Mouse (Mus musculus): Measurements from ENCODE around the gene Plbd2. TPM values are rescaled to one million over a fixed set of nuclear protein-coding genes. Genes with fewer than 3 reads are reported as not detected.

Gene Plbd2
- total RNA-seq, 2 experiments from 2014 or later = 33.2 to 37.1 TPM

DNA sequence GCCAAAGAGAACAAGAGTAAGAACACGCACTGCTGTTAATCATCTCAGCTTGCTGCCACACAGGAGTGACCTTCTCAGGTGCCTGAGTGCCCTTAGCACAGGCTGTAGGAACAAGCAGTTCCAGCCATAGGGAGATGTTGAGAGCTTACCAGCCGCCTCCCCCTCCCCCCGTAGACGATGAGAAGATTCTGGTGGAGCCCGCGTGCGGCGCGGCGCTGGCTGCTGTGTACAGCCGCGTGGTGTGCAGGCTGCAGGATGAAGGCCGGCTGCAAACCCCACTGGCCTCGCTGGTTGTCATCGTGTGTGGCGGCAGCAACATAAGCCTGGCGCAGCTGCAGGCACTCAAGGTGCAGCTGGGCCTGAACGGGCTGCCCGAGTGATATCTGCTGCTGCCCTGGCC lies 20.0 kb downstream of the Plbd2 start:
- no peak for DNase-seq (ENCODE audit: low spot score)
- intact Hi-C loops (cut with DNase I) = no loop called here

DNA sequence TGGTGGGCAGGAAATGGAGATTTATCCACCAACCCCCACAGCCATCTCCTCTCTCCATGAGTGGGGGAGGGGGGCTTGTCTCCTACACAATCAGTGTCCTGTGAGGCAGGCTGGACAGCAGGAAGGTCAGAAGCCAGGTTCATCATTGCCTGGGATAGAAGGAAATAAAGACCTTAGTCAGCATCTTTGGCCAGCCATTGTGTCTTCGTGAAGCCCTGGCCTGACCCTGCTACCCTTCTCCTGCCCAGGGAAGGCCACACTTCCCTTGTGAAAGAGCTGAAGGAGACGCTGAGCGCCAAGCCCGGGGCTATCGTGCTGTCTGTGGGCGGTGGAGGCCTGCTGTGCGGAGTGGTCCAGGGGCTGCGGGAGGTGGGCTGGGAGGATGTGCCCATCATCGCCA lies 22.2 kb downstream of the Plbd2 start:
- no peak for DNase-seq (ENCODE audit: low spot score)
- intact Hi-C loops (cut with DNase I) = no loop called here

DNA sequence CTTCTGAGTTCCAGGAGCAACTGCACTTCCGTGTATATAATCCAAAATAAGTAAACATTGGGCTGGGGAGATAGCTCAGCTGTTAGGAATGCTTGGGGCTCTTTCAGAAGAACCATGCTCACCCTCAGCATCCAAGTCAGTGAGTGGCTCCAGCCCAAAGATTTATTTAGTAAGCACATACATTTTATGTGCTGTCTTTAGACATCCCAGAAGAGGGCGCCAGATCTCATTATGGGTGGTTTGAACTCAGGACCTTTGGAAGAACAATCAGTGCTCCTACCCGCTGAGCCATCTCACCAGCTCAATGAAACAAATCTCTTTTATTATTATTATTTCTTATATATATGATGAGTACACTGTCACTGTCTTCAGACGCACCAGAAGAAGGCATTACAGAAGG lies 23.9 kb downstream of the Plbd2 start:
- DNase-seq (ENCODE audit: low spot score) = no peak
- intact Hi-C loops (cut with DNase I) = no loop called here

GRCm38 (mm10) chr5:120477993-120478392 lies 25.4 kb downstream of the Plbd2 start:
- no peak for DNase-seq (ENCODE audit: low spot score)

DNA sequence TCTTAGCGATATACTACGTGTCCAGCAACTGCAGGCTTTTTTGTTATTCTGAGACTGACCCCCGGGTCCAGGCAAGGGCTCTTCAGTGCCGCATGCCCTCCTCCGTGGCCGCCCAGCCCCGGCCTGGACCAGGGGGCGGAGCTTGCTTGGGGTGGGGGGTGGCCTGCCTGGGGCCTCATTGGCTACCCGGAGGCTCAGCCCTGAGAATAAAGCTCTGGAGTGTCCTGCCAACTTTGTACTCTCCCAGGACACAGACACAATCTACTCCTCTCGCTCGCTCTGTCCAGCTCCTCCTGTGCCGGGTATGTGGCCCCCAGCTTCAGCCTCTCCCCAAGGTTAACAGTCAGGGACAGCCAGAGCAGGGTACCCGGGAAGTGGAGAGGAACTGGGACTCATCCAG lies 27.1 kb downstream of the Plbd2 start, which contains the start of gene Sds:
TSS of gene Sds (plus strand) at position 231 of the 400 bp plus-strand sequence.
- DNase-seq (ENCODE audit: low spot score) = no peak
- intact Hi-C loops (cut with DNase I) = no loop called here

More at GRCm38 (mm10) chr5:120477993-120478392, 25.4 kb downstream of the Plbd2 start:
- intact Hi-C loops (cut with DNase I) = no loop called here

DNA sequence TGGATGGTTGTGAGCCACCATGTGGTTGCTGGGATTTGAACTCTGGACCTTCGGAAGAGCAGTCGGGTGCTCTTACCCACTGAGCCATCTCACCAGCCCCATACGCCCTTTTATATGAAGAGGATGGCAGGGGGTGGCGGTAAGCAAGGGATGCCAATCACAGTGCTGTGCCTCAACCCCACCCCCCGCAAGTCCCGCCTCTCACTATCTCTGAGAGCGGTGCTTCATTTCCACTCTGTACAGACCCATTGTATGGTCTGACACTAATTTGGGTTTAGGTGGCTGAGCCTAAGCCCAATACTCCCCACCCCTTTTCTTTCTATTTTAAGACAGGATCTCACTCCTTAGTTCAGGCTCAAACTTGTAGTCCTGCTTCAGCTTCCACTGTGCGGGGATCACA lies 27.6 kb downstream of the Plbd2 start:
- intact Hi-C loops (cut with DNase I) = no loop called here
- no peak for DNase-seq (ENCODE audit: low spot score)

DNA sequence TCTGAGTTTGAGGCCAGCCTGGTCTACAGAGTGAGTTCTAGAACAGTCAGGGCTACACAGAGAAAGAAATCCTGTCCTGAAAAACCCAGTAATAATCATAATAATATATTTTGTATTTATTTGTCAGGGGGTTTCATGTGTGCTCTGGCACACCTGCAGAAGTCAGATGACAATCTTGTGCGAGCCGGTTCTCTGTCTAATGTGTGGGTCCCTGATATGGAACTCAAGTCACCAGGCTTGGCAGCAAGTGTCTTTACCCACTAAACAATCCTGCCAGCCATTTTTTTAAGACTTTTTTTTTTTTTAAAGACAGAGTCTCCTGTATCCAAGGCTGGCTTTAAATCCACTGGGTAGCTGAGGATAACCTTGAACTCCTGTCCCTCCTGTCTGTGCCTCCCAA lies 30.1 kb downstream of the Plbd2 start:
- intact Hi-C loops (cut with DNase I) = no loop called here
- DNase-seq (ENCODE audit: low spot score) = no peak

DNA sequence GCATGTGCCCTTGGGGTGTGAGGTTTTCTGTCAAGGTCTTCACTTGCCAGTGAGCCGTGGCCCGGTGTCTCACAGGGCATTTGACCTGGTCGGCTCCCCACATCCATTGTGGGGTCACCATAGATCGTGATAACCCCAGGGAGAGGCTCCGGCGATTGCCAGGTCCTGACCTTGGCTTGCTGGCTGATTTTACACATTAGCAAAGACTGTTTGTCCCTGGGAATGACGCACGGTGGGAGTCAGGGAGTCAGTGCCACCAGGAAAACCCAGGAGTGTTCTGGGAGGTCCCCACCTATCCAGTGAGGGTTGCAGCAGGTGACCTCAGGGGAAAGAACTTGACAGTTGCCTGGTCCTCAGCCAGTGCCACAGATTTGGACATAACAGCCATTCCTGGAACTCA lies 30.7 kb downstream of the Plbd2 start, which contains the start of gene Sdsl:
TSS of gene Sdsl (minus strand) at position 41 of the 400 bp plus-strand sequence.
- intact Hi-C loops (cut with DNase I) = no loop called here
- no peak for DNase-seq (ENCODE audit: low spot score)

- intact Hi-C loops (cut with DNase I) = no loop called here
- no peak for DNase-seq (ENCODE audit: low spot score)
Measured at GRCm38 (mm10) chr5:120471538-120471937, 31.9 kb downstream of the Plbd2 start.

DNA sequence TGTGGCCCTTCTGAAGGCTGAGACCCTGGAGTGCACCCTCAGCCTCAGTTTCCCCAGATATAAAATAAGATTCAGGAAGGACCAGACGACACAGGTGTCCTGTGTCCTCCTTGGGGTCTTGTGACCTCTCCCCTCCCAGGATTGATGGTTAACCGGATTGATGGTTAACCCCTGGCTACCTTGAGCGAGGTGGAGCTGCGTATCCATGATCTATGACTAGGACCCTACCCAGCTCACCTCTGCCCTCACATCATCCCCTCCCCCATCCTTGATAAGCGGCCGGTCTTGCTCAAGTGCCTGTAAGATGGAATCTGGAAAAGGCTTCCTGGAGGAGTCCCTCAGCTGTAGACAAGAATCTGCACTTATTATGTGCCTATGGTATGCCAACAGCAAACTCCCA lies 34.6 kb downstream of the Plbd2 start:
- DNase-seq (ENCODE audit: low spot score) = no peak
- intact Hi-C loops (cut with DNase I) = no loop called here

- intact Hi-C loops (cut with DNase I) = no loop called here
Measured at GRCm38 (mm10) chr5:120468336-120468735, 35.1 kb downstream of the Plbd2 start.

GRCm38 (mm10) chr5:120467026-120467425 lies 36.4 kb downstream of the Plbd2 start:
- intact Hi-C loops (cut with DNase I) = no loop called here

More at GRCm38 (mm10) chr5:120468336-120468735, 35.1 kb downstream of the Plbd2 start:
- no peak for DNase-seq (ENCODE audit: low spot score)

DNA sequence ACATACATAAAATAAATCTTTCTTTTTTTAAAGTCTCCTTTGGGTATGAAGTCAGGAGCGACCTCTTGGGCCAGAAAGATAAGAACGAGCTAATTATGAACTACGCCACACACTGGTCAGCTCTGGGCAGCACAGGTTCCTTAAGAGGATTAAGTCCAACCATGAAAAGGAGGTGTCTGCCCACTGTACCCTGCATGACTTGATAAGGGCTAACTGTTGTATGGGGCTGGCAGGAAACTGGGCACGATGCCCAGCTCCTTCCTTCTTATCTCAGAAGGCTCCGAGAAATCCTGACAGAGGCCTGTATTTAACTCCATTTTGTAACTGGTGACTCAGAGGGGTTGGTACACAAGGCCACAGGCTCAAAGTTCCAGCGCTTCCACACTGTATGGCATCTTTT lies 37.6 kb downstream of the Plbd2 start:
- DNase-seq (ENCODE audit: low spot score) = peak; percentile 31
- intact Hi-C loops (cut with DNase I) = no loop called here

More at GRCm38 (mm10) chr5:120467026-120467425, 36.4 kb downstream of the Plbd2 start:
- no peak for DNase-seq (ENCODE audit: low spot score)

DNA sequence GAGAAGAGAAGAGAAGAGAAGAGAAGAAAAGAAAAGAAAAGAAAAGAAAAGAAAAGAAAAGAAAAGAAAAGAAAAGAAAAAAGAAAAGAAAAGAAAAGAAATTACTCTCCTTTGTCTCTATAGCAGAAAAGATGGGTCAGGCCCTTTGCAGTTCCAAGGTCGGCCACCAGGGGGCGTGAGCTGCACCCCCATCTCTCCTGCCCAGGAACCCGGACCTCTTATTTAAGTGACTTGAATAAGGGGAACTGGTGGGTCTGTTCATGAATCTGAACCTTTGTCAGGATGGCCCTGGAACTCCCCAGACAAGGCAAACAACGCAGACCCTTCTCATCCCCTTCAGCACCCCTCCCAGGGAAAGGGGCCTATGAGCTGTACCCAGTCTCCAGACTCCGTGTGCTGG lies 38.4 kb downstream of the Plbd2 start:
- DNase-seq (ENCODE audit: low spot score) = no peak

GRCm38 (mm10) chr5:120464321-120464720 lies 39.1 kb downstream of the Plbd2 start:
- no peak for DNase-seq (ENCODE audit: low spot score)
- intact Hi-C loops (cut with DNase I) = no loop called here

More for the DNA sequence above, 38.4 kb downstream of the Plbd2 start:
- intact Hi-C loops (cut with DNase I) = no loop called here

DNA sequence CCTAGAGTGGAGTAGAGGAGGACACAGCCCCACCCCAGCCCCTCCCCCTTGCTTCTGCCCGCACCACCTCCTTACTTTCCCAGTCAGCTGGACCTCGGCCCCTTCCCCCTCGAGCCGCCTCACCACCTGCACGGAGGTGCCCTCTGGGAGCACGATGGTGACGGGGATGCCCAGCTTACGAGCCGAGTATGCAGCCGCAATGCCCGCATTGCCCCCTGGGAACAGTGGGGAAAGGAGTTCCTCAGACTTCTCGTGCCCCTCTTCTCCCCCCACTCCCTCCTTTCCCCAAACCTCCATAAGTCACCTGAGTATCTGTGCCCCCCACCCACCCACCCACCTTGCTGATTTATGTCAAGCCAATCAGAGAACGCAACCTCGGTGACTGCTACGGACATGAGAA lies 41.5 kb downstream of the Plbd2 start:
- intact Hi-C loops (cut with DNase I) = no loop called here
- no peak for DNase-seq (ENCODE audit: low spot score)

GRCm38 (mm10) chr5:120459133-120459532 lies 44.3 kb downstream of the Plbd2 start:
- intact Hi-C loops (cut with DNase I) = no loop called here
- no peak for DNase-seq (ENCODE audit: low spot score)

GRCm38 (mm10) chr5:120457628-120458027 lies 45.8 kb downstream of the Plbd2 start:
- no peak for DNase-seq (ENCODE audit: low spot score)
- intact Hi-C loops (cut with DNase I) = no loop called here

DNA sequence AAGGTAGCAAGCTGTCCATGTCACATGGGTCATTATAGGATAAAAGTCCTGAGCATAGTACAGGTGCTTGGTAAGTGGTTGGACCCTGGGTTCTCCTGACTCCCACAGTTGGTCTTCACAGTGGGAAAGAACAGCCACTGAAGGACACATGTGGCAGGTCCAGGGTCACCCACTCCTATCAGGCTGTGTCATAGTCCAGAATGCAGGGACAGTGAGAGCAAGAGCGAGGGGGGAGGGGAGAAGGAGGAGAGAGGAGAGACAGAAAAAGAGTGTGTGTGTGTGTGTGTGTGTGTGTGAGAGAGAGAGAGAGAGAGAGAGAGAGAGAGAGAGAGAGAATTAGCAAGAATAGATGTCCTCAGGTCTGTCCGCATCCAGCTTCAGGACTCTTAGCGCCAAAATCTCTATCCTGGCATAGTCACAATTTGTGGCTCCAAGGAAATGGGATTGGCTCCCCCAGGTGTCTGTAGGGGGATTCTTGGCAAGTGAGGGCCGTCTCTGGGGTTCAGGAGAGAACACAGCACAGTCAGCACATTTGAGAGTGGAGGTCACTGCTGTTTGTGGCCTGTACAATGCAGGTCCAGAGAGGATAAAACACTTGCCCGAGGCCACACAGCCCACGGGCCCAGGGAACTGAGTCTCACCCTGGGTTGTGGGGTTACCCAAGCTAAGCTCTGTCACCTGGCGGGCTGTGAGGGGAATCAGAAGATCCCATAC lies 46.4 kb downstream of the Plbd2 start:
- intact Hi-C loops (cut with DNase I) = no loop called here
- DNase-seq (ENCODE audit: low spot score) = no peak

DNA sequence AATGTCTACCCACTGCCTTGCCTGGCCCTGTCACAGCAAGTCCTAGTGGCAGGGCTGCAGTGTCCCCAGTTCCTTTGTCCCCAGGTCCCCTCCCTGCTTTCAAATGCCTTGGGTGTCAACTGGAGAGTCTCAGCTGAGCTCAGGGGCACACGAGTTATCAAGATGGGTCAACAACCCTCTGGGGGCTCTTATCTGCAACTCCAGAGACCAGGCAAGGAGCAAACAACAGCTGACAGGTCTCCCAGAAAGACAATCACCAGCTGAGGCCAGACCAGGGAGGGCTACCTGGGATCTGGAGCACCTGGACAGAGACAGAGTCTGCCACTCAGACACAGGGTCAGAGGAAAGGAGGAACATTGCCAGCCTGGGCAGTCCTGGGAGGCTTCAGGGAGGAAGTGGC lies 47.2 kb downstream of the Plbd2 start:
- intact Hi-C loops (cut with DNase I) = no loop called here
- no peak for DNase-seq (ENCODE audit: low spot score)

- intact Hi-C loops (cut with DNase I) = no loop called here
Measured at GRCm38 (mm10) chr5:120454756-120455337, 48.6 kb downstream of the Plbd2 start.

DNA sequence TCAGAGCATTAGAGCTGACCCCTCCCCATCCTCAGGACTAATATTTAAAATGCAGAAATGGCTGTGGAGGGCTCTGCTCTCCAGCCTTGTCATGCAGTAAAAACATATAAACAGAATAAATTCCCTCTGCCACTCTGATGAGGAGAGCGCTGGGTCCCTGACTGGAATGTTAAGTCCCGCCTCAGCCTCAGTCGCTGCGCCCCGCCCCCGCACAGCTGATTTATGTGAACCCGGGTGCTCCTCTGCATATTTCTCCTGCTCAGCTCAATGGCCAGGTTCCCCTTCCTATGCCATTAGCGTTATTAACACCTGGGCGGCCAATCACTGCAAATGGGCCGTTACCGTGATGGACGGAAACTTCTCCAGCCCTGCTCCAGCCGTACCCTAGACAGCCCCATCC lies 56.1 kb downstream of the Plbd2 start:
- DNase-seq (ENCODE audit: low spot score) = no peak
- intact Hi-C loops (cut with DNase I) = no loop called here

More at GRCm38 (mm10) chr5:120454756-120455337, 48.6 kb downstream of the Plbd2 start:
- no peak for DNase-seq (ENCODE audit: low spot score)

All from heart, postnatal 25 days (tissue).